Mouse (Mus musculus) splenic B cell, adult 2 months (primary cell): ENCODE results near the gene Nmb.
"Not testable (repeated sequence)": the region's sequence is repeated elsewhere in the genome, so short reads cannot be mapped to it uniquely, and the experiment has no call there.

Experiments used
- DNase-seq: peaks from one replicate; pipeline ENCODE4 v3.0.0-alpha.2; 2011; ENCODE audit warnings: low read depth, low spot score
- H3K27me3 ChIP-seq: 2 replicates; pipeline ENCODE4 v1.6.1; 2012; ENCODE audit warnings: mild to moderate bottlenecking, low read length, moderate library complexity, mixed read lengths; ENCODE audit not compliant: control insufficient read depth, poor library complexity, insufficient read depth, severe bottlenecking
- H3K36me3 ChIP-seq: 2 replicates; pipeline ENCODE4 v1.6.1; 2012; ENCODE audit warnings: mild to moderate bottlenecking, low read length, moderate library complexity, mixed read lengths; ENCODE audit not compliant: control insufficient read depth, poor library complexity, insufficient read depth, severe bottlenecking

Nmb gene

DNA sequence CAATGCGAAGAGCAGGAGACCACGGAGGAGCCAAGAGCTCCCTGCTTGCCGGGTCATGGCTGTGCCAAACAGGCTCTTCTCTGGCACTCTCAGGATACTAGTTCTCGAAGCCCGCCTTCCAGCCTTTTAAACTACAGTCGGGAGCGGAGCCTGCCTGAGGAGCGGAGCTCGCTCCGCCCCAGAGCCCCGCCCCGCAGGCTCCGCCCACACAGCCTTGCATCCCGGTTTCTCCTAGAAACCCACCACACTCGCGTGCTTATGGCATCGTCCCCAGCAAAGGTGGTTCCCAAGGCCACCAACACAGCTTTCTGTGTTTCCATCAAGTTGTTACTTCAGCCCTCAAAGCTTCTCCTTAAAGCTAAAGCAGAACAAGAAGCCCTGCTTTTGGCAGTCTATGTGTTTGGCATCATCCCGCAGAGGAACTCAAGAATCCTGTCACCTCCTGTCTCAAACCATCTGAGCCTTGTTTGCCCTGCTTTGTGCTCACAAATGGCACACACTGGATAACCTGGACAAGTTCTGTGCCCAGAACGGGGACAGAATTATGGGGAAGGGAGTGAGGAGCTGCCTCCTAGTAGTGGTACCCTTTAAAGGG is at the start of gene Nmb:
TSS of gene Nmb (minus strand) at position 156 of the 595 bp plus-strand sequence.
- peak; percentile 28 for DNase-seq
- Histone ChIP-seq H3K36me3 (no peaks in the 10 kb centered on the region; the same call in 1 of the 2 replicates), H3K27me3 (no peaks in the 10 kb centered on the region)

DNA sequence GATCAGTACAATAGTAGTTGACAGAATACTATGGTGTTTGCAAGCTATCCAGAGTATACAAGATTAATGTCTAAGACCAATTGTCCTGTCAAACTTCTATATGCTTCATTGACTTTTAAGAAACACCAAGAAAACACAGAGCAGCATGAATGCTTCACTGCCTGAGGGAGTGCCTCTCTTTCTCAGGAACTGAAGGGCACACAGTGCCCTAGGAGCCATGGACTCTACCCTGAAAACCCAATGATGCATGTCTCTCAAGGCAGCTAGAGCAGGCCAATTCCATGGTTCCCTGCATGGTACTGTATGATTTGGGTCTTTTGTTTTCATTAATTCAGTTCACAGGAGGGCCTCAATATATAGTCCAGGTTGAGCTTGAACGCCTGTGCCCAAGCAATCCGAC is 49.4 kb upstream of the Nmb start:
- Histone ChIP-seq H3K36me3 (no peaks in the 10 kb centered on the region), H3K27me3 (no peaks in the 10 kb centered on the region)
- no peak for DNase-seq

DNA sequence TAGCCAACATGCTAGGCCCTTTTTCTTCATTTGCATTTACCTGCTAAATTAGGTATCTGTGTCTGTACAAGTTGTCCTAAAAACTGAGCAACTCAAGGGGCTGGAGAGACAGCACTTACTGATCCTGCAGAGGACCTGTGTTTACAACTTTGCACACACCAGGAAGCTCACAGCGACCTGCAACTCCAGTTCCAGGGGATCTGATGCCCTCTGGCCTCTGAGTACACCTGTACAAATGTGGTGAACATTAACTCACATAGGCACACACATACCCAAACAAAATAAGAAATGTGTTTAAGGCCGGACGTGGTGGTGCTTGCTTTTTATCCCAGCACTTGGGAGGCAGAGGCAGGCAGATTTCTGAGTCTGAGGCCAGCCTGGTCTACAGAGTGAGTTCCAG is 47.3 kb upstream of the Nmb start:
- Histone ChIP-seq H3K27me3 (no peaks in the 10 kb centered on the region), H3K36me3 (no peaks in the 10 kb centered on the region)
- DNase-seq, result no peak

DNA sequence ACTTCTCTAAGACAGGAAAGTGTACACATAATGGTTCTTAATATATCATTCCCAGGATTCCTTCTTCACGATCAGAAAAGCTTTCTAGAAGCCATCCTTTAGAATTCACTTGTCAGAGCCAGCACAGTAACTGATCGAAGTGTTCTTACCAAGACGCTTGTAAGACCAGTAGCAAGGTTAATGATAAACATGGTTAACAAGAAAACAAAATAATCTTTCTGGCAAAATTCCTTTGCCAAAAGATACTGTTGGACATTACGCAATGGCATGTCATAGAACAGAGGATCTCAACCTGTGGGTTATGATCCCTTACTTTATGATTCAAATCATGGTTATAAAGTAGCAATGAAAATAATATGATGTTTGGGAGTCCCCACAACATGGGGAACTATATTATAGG is 46.6 kb upstream of the Nmb start:
- no peaks in the 10 kb centered on the region for H3K36me3 ChIP-seq
- H3K27me3 ChIP-seq, result no peaks in the 10 kb centered on the region

DNA sequence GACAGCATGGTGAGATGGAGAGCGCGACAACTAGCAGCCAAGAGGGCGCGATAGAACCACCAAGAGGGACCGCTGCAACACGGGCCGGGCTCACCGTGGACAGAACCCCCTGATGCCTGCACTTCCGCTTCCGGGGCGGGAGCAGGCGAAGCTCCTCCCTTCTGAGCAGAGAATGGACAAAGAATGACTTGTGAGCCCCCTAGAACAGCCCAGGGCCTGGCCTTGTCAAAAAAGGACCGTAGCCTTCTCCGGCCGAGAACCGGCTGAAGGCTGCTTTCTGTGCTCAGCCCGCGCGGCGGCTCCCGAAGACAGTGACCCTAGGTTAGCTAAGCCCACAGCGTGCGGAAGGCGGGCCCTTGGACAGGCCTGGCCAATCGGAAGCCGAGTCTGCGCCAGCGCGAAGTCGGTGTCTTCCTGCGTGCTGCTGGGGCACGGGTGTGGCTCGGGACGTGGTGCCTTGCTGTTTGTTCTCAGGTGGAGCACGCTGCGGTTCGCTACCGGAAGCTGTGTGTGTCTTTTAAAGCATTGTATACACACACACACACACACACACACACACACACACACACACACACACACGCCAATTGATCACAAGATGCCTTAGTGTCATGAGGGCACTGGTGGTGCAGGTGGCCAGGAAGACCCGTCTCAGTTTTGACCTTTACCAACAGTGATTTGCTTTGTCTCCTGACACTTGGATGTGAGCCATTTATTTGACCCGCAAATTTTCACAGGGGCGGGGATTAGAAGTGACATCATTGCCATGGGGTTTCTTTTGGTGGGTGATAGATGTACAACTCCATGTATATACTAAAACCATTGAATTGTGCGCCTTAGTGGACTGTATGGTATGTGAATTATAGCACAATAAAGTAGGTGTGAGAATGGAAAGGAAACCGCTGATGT is 42.8 kb upstream of the Nmb start, which contains the start of gene Sec11a:
TSS of gene Sec11a (minus strand) at position 336 of the 906 bp plus-strand sequence.
- H3K27me3 ChIP-seq, result no peaks in the 10 kb centered on the region
- peak; percentile 96 for DNase-seq
- no peaks in the 10 kb centered on the region for H3K36me3 ChIP-seq

More for the DNA sequence above, 46.6 kb upstream of the Nmb start:
- no peak for DNase-seq

DNA sequence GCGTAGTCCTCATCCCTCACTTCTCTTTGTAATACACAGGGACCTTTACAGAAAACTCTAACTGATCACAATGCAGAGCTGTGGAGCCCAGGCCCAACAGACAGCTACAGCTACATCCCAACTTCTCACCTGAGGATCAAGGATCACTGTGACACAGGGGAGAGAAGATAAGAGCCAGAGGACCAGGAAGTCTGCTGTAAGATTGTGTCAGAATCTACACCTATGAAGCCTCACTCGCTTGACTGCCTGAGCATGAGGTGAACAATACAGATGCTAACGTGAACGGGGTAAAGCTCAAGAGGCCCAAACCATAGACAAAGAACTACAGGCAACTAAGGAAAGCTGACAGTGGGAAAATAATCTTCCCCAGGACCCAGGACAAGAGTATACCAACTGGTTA is 34.9 kb upstream of the Nmb start:
- Histone ChIP-seq H3K27me3 (no peaks in the 10 kb centered on the region), H3K36me3 (no peaks in the 10 kb centered on the region)
- DNase-seq, result no peak

DNA sequence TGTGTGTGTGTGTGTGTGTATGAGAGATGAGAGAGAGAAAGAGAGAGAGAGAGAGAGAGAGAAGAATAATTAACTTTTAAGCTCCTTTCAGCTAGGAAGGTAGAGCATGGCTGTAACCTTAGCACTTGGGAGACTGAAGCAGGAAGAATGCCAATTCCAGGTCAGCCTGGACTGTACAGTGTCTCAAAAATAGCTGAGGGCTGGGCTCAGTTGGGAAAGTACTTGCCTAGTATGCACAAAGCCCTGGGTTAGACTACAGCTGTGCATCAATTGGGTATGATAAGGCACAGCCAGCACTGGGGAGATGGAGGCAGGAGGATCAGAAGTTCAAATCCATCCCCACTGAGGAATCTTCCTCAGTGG is 32.4 kb upstream of the Nmb start:
- not testable (repeated sequence) for DNase-seq, H3K36me3 ChIP-seq, H3K27me3 ChIP-seq

DNA sequence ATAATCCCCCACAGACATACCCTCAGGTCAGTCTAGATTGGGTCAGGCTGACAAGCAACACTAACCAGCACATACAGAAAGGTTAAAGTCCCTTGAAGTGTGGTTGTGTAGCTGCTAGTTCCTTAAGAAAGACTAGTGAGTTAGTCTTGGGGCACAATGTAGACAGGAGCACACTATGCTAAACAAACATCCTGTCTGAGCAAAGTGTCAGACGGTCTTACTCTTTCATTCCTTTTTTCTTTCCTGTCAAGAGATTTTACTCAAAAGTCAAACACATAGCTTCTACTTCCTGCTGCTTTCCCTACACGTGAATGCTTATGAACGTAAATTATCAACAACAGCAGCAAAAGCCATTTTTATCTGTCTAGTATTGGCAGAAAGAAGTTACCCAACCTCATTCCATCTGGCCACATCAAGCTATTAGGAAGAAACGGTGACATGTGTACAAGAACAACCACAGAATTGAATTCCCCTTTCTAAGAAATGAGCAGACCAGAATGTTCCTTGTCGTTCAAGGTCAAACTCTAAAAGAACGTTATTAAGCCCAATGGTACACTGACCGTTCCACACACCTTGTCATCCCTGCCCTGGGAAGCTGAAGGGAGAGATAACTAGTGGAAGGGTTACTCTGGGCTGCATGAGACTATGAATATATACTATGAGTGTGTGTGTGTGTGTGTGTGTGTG is 31.9 kb upstream of the Nmb start:
- H3K36me3 ChIP-seq, H3K27me3 ChIP-seq, DNase-seq: not testable (repeated sequence)

DNA sequence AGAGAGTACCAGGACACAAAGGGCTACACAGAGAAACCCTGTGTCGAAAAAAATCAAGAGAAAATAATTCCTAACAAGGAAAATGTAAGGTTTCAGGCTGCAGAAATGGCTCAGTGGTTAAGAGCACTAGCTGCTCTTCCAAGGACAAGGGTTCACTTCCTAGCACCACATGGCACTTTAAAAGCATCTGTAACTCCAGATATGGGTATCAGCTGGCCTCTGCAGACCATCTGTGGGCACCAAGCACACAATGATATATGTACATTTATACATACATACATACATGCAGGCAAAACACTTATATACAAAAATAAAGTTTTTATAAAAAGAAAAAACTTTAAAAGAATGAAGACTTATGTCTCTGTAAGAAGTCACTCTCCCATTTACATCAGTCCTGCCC is 31.0 kb upstream of the Nmb start:
- peaks cover 11% of the 10 kb centered on the region for H3K36me3 ChIP-seq
- no peaks in the 10 kb centered on the region for H3K27me3 ChIP-seq
- no peak for DNase-seq

DNA sequence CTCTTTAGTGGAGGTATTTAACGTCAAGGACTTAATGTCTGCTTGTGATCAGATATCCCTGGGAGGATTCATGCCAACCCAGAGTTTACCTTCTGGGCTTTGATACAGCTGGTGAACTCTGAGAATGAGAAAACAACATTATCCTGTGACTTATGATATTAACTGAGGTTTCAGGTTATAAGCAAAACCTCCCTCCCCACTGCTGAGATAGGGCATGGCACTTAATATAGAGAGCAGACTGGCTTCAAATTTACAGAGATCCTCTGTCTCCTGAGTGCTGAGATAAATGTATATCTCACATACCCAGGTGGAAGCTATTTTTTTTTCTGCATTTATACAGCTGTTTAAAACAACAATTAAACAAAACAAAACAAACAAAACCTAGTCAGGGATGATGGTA is 27.9 kb upstream of the Nmb start:
- Histone ChIP-seq H3K36me3 (peaks cover 11% of the 10 kb centered on the region), H3K27me3 (no peaks in the 10 kb centered on the region)
- DNase-seq, result no peak

DNA sequence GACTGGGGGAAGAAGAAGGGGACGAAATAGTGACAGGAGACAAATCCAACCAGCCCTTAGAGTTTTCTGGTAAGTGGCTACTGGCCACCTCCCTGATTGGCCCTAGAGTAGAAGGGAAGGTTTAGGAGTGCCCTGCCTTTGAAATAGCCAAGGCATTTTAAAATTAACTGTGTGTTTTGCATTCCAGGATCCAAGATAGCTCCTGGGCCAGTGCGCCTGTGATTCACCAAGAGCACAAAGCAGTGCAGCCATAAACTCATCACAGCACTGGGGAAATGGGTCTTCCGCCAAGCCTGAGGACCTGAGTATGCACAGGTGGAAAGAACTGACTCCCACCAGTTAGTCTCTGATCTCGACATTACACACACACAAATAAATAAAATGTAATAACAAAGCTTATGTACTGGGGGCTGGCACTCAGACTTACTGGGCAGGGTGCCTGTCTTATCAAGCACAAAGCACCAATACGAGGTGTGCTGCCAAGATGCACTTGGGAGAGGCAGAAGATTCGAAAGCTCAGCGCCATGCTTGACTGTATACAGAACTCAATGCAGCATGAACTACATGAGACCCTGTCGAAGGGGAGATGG is 26.8 kb upstream of the Nmb start:
- H3K27me3 ChIP-seq, result no peaks in the 10 kb centered on the region
- DNase-seq, result no peak
- H3K36me3 ChIP-seq, result peaks cover 16% of the 10 kb centered on the region

DNA sequence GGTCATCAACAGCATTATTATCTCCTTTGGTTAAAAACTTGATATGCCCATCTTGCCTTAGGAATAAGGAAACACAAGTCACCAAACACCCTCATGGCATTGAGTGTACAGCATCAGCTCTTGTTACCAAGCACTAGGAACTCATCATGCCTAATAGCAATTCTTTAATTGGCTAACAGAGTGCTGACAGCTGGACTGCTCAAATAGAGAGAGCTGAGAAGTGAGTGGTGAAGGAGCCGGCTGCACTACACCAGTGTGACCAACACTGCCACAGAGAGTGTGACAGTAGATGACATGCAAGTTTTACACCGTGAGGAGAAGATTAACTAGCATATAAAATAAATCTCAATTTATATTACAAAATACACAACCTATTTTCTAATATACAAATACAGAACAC is 18.3 kb upstream of the Nmb start:
- no peak for DNase-seq
- peaks cover 9% of the 10 kb centered on the region; the same call in 1 of the 2 replicates for H3K36me3 ChIP-seq
- no peaks in the 10 kb centered on the region for H3K27me3 ChIP-seq

DNA sequence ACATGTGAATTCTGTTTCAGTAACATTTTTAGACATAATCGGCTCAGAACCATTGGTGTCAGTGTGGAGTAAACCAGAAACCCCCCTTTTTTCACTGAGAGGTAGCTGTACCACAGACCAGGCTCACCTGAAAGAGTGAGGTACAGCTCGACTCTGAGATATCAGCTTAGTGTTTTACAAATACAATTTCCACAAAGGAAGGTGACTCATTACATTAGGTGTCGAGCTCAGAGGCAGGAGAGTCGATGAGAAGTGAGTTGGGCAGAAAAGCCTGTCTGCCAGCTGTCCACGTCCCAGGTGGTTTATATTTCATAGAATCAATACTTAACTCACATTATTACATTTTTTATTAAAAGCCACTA is 14.8 kb upstream of the Nmb start:
- Histone ChIP-seq H3K27me3 (no peaks in the 10 kb centered on the region), H3K36me3 (peaks cover 9% of the 10 kb centered on the region)
- DNase-seq, result no peak

DNA sequence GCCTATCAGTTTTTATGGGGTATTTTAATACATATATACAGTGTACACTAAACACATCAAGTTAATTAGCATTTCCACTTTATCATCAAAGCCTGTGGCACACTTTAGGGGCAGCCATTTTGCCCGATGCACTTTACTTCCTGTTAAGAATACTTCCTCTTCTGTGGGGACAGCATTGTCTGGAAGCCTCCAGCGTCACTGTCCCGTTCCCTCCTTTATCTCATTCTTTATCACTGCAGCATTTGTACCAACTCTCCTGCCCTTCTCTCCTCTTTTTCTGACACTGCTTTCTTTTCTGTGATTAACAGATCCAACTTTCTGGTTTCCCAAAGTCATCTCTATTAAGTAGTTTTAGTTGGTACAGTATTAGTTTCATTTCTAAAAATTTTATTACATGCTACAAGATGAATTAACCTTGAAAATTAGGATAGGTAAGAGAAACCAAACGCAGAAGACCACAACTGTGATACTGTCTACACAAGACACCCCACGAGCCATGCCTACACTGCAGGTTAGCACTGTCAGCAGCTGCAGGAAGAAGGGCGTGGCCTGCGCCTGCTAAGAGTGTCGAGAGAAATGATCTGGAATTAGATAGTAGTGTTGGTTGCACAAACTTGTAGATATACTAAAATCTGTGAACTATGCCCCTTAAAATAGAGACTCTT is 14.2 kb upstream of the Nmb start:
- peaks cover 11% of the 10 kb centered on the region for H3K36me3 ChIP-seq
- DNase-seq, result peak; percentile 58

More for the DNA sequence above, 14.2 kb upstream of the Nmb start:
- no peaks in the 10 kb centered on the region for H3K27me3 ChIP-seq
